Mouse (Mus musculus) kidney, postnatal 0 days (tissue): Measurements from ENCODE around the gene Dgkd. TPM values are rescaled to one million over a fixed set of nuclear protein-coding genes. Genes with fewer than 3 reads are reported as not detected.

Experiments
- ATAC-seq: fragments of 200-750 bp; cut with Nextera tagmentation; replicated peaks from 2 replicates; pipeline ENCODE4 v1.8.0; 2017; ENCODE audit warnings: low read depth, moderate number of reproducible peaks, moderate TSS enrichment, moderate library complexity; ENCODE audit not compliant: low FRiP score
- DNase-seq: peaks from one replicate; pipeline ENCODE4 v3.0.0-alpha.2; 2016; ENCODE audit warnings: low spot score
- H3K27ac ChIP-seq: fragments of 300-500 bp; sonication (generic); 2 replicates; pipeline ENCODE4 v1.5.1; 2014; ENCODE audit warnings: mild to moderate bottlenecking
- H3K27me3 ChIP-seq: fragments of 300-500 bp; sonication (generic); 2 replicates; pipeline ENCODE4 v1.6.1; 2014; ENCODE audit warnings: low read length, mixed read lengths; ENCODE audit not compliant: insufficient read depth
- H3K36me3 ChIP-seq: fragments of 300-500 bp; sonication (generic); 2 replicates; pipeline ENCODE4 v1.6.1; 2014; ENCODE audit warnings: low read length, mixed read lengths; ENCODE audit not compliant: insufficient read depth
- H3K4me1 ChIP-seq: fragments of 300-500 bp; sonication (generic); replicated peaks from 2 replicates; pipeline ENCODE4 v1.6.1; 2014; ENCODE audit warnings: antibody characterized with exemption, low read length, mixed read lengths; ENCODE audit not compliant: insufficient read depth
- H3K4me2 ChIP-seq: fragments of 300-500 bp; sonication (generic); 2 replicates; pipeline ENCODE4 v1.6.1; 2014; ENCODE audit warnings: mild to moderate bottlenecking, low read length, moderate library complexity, mixed read lengths
- H3K4me3 ChIP-seq: fragments of 300-500 bp; sonication (generic); replicated peaks from 2 replicates; pipeline ENCODE4 v1.5.1; 2014; ENCODE audit warnings: low read depth, low read length
- H3K9ac ChIP-seq: fragments of 300-500 bp; sonication (generic); 2 replicates; pipeline ENCODE4 v1.6.1; 2014; ENCODE audit warnings: low read depth, low read length
- H3K9me3 ChIP-seq: fragments of 300-500 bp; sonication (generic); replicated peaks from 2 replicates; pipeline ENCODE4 v1.6.1; 2016; ENCODE audit warnings: low read length, inconsistent platforms, mixed read lengths
- CTCF ChIP-seq: IDR thresholded peaks from 2 replicates; pipeline ENCODE4 v1.5.1; 2016; ENCODE audit warnings: antibody characterized with exemption, low read depth, mild to moderate bottlenecking, moderate library complexity
- whole genome bisulfite sequencing: fragments of 180-500 bp; shearing (Covaris S2); extraction: QIAGEN DNeasy Blood & Tissue Kit; methylation state at CpG from one replicate; pipeline ENCODE4 v1.1.7; 2014; 5-methylcytosine and 5-hydroxymethylcytosine counted together
- polyA plus RNA-seq: library from polyadenylated mRNA; unstranded; fragments of >200 nt; fragmentation: Nextera tagmentation; extraction: Ambion mirVana; gene quantifications from 2 replicates; pipeline ENCODE4 v1.2.1, GENCODE M21; 2015

The Dgkd gene
- polyA plus RNA-seq, 1 experiment from 2014 or later: 19.8 TPM

DNA sequence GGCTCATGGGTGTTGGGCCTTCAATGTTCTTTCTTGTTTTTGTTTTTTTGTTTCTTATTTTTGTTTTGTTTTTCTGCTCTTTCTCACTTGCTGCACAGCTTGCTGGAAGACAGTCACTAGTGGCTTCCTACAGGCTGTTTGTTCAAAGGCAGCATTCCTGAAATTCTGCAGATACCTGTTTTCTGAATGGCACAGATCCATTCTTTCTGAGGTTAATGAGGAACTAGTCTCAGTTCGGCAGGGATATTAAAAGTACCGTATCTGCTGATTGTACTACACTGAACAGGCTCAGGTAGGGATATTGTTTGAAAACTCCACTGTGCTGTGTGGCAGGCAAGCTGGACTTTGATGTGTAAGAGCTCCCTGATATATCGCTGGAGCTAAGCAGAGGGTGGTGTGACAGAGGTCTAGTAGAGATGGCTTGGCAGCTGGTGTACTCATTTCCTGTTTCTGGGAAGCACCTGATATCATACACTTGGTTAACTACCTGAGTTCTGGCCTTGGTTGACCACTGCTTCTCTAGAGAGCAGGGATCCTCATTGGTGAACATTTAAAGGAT, 67.0 kb downstream of the Dgkd start:
- Histone ChIP-seq H3K9me3 (no peaks in the 10 kb centered on the region), H3K27ac (no peak overlapping the region), H3K36me3 (peaks cover 35% of the 10 kb centered on the region), H3K4me2 (no peak overlapping the region), H3K27me3 (no peaks in the 10 kb centered on the region), H3K9ac (no peak overlapping the region), H3K4me1 (no peaks in the 10 kb centered on the region), H3K4me3 (no peak overlapping the region)
- DNase-seq (no peak), ATAC-seq (no peak)
- WGBS: 72% methylated on average over 3 of the region's 3 CpGs
- no peak for TF ChIP-seq CTCF

DNA sequence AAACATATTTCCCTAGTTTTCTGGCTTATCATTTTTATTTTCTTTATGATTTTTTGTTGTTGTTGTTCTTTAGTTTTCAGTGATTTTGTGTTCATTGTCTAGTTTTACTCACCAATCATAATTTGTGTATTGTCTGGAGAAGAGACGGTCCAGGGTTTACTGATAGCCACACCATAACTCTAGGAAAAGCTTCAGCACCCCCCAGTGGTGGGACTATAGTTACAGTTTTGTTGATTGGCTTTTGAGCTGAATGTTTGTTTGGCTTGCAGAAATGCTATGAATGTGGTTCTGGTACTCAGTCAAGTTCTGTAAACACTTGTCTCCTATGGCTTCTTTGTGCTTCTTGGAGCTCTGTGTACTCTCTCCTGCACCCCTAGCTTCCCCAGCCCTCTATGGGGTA, 69.6 kb downstream of the Dgkd start:
- no peak overlapping the region for H3K9ac ChIP-seq
- DNase-seq (peak; percentile 74), ATAC-seq (no peak)
- peaks cover 53% of the 10 kb centered on the region for H3K36me3 ChIP-seq
- H3K27ac ChIP-seq: no peak overlapping the region
- no peak overlapping the region for H3K4me2 ChIP-seq
- WGBS: 42% methylated on average over 1 of the region's 1 CpGs
- no peaks in the 10 kb centered on the region for H3K9me3 ChIP-seq
- peak; percentile 79 for TF ChIP-seq CTCF
- no peak overlapping the region for H3K4me3 ChIP-seq
- H3K4me1 ChIP-seq: no peaks in the 10 kb centered on the region
- no peaks in the 10 kb centered on the region for H3K27me3 ChIP-seq

DNA sequence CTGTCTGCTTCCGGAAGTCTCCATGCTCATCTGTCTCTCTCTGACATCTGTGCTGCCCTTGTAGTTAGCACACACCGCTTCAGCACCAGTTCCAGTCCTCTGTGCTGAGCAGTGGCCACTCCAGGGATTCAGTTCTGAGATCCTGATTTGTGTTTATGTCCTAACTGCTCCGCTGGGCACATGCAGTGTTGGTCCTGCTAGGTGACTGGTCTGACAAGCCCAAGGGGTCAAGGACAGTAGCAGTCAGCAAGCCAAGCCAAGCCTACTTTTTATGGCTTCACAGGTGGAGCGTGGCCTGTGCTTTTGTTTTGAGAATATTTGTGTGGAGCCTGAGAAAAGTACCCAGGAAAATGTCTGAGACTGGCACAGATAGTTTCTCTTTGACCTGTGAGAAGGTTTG, 71.8 kb downstream of the Dgkd start:
- H3K9ac ChIP-seq: no peak overlapping the region
- H3K27me3 ChIP-seq: no peaks in the 10 kb centered on the region
- peaks cover 34% of the 10 kb centered on the region for H3K36me3 ChIP-seq
- no peak for ATAC-seq
- 82% methylated on average over 4 of the region's 4 CpGs for WGBS
- H3K27ac ChIP-seq: no peak overlapping the region
- no peak overlapping the region for H3K4me3 ChIP-seq
- no peak for TF ChIP-seq CTCF
- no peak for DNase-seq
- H3K9me3 ChIP-seq: no peaks in the 10 kb centered on the region
- no peaks in the 10 kb centered on the region for H3K4me1 ChIP-seq
- H3K4me2 ChIP-seq: no peak overlapping the region

DNA sequence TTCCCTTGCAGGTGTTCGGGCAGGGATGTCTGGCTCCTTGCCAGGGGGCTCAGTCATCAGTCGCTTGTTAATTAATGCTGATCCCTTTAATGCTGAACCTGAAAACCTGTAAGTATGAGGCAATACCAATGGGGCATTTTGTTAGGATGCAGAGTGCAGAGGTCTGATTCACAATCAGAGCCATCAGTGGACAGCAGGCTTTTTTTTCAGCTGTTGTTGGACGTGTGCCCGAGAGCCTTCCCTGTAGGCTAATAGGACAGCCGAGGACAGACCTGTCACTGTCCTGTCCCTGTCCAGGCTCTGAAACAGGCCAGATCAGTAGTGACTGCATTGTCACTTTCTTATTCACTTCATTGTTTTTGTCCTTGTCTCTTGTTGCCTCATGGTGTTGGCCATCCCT, 76.6 kb downstream of the Dgkd start:
- Histone ChIP-seq H3K4me2 (no peak overlapping the region), H3K4me3 (no peak overlapping the region), H3K9ac (no peak overlapping the region), H3K27ac (no peak overlapping the region), H3K9me3 (no peaks in the 10 kb centered on the region), H3K27me3 (no peaks in the 10 kb centered on the region), H3K36me3 (peaks cover 51% of the 10 kb centered on the region), H3K4me1 (no peaks in the 10 kb centered on the region)
- no peak for ATAC-seq
- no peak for TF ChIP-seq CTCF
- no peak for DNase-seq
- 62% methylated on average over 5 of the region's 5 CpGs for WGBS

DNA sequence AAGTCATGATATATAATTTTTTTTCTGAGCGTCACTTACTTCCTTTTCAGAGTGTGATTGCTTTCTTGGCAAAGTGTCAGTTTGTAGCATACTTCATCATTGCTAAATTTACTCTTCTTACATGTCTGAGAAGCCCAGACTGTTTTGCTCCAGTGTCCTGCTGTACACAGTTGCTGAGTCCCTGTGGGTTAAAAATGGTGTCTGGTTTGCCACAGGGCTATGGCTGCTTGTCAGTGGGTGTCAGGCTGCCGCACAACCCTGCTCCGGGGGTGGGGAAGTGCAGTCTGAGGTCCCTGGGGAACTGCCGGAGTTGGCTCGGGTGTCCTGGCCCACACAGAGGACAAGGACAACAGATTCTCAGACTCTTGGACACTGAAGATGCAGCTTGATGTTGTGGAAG, 80.0 kb downstream of the Dgkd start:
- H3K27me3 ChIP-seq: no peaks in the 10 kb centered on the region
- H3K27ac ChIP-seq: no peak overlapping the region
- DNase-seq: no peak
- H3K4me3 ChIP-seq: no peak overlapping the region
- no peak for TF ChIP-seq CTCF
- no peak overlapping the region for H3K4me2 ChIP-seq
- H3K9ac ChIP-seq: no peak overlapping the region
- H3K9me3 ChIP-seq: no peaks in the 10 kb centered on the region
- no peak for ATAC-seq
- no peaks in the 10 kb centered on the region for H3K4me1 ChIP-seq
- 74% methylated on average over 5 of the region's 5 CpGs for WGBS
- peaks cover 45% of the 10 kb centered on the region for H3K36me3 ChIP-seq

DNA sequence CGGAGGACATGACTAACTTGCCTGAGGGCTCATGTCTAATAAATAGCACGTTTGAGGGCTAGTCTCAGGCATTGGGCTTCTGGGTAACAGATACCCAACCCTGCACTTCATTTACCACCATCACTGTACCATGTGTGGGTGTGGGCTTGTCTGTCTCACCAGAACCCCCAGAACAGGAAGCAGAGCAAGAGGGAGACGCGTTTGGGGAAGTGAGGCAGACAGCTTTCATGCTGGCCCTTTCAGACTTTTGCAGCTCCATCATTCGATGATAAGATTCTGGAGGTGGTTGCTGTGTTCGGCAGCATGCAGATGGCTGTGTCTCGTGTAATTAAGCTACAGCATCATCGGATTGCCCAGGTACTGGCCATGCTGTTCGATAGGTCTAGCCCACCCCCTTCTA, 82.0 kb downstream of the Dgkd start:
- no peak for TF ChIP-seq CTCF
- Histone ChIP-seq H3K36me3 (peaks cover 62% of the 10 kb centered on the region), H3K4me1 (no peaks in the 10 kb centered on the region), H3K9me3 (no peaks in the 10 kb centered on the region), H3K4me3 (no peak overlapping the region), H3K27ac (no peak overlapping the region), H3K4me2 (no peak overlapping the region), H3K27me3 (no peaks in the 10 kb centered on the region), H3K9ac (no peak overlapping the region)
- WGBS: 91% methylated on average over 9 of the region's 9 CpGs
- ATAC-seq: no peak
- no peak for DNase-seq

DNA sequence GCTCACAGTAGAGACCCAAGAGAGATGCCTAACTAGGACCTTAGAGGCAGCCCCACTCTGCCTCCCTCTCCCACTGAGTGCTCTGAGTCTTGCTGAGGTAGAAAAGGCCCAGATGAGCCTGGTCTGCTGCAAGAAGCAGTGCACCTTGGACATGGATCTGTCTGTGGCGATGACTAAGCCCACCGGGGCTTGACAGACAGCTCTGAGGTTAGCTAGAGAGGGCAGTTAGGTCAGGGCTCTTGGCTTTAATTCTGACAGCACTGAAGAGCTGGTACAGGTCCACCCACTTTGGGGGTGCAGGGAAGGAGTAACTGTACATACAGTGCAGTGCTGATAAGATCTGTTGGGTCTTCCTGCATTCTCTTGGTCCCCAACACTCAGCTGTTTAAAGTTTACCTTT, 82.5 kb downstream of the Dgkd start:
- no peak overlapping the region for H3K4me2 ChIP-seq
- H3K27ac ChIP-seq: no peak overlapping the region
- ATAC-seq: no peak
- TF ChIP-seq CTCF: no peak
- H3K36me3 ChIP-seq: peaks cover 66% of the 10 kb centered on the region
- no peak overlapping the region for H3K4me3 ChIP-seq
- no peak overlapping the region for H3K9ac ChIP-seq
- H3K27me3 ChIP-seq: no peaks in the 10 kb centered on the region
- no peak for DNase-seq
- WGBS: 75% methylated on average over 2 of the region's 2 CpGs
- H3K4me1 ChIP-seq: no peaks in the 10 kb centered on the region
- H3K9me3 ChIP-seq: no peaks in the 10 kb centered on the region
